ENCODE assay signal across 24 mouse cellular contexts in the genomic region with DNA sequence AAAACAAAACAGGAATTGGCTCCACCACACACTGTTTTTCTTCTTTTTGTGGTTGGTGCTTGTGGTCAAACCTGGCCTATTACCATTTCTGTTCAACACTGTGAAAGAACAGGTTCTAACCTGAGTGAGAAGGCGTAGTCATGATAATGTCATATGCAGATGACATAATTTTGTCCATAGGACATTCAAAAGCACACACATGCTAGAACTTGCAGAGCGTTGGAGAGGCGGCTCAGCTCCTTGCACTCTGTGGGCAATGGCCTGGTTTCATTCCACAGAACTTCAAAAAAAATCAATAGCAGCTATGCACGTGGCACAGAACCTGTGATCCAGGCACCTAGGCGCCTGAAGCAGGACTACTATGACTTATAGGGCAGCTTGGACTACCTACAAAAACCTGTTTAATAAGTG. TPM values are rescaled to one million over a fixed set of nuclear protein-coding genes. Genes with fewer than 3 reads are reported as not detected.
A peak's percentile ranks its signal among the peaks of the same experiment; 100 is the strongest.
DNase-seq lines count a peak whose midpoint lies in the region; ATAC-seq lines count a peak whose summit lies in the region.
"Had no signal": no experiment of that assay in that cellular context is flagged by ENCODE, and none has a peak within 500 bp of the region (broad histone marks: within the 10 kb centered on the region; RNA-seq: fewer than 3 reads in every experiment).

No protein-coding gene starts in this region.

- no peak overlapping the region for H3K4me2 ChIP-seq in stomach, embryonic 16.5 days (ENCODE audit: low read depth, low read length)
- H3K4me2 ChIP-seq: forebrain, embryonic 15.5 days; heart, embryonic 15.5 days; limb, embryonic 12.5 days; liver, embryonic 15.5 days; midbrain, embryonic 12.5 days; neural tube, embryonic 13.5 days had no signal

- no peak overlapping the region for H3K9ac ChIP-seq in stomach, embryonic 16.5 days (ENCODE audit: low read length)
- H3K9ac ChIP-seq: forebrain, embryonic 15.5 days; heart, embryonic 15.5 days; limb, embryonic 12.5 days; liver, embryonic 15.5 days; midbrain, embryonic 12.5 days; neural tube, embryonic 13.5 days had no signal

- no peaks in the 10 kb centered on the region for H3K36me3 ChIP-seq in stomach, embryonic 16.5 days (ENCODE audit: control insufficient read depth, insufficient read depth, low read length)
- H3K36me3 ChIP-seq in hindbrain, embryonic 10.5 days: no peaks in the 10 kb centered on the region
- H3K36me3 ChIP-seq: forebrain, embryonic 15.5 days; heart, embryonic 15.5 days; limb, embryonic 12.5 days; liver, embryonic 15.5 days; midbrain, embryonic 12.5 days; neural tube, embryonic 13.5 days had no signal

- H3K27ac ChIP-seq in stomach, embryonic 16.5 days (ENCODE audit: low read length): peak overlapping the region; percentile 48
- no peak overlapping the region for H3K27ac ChIP-seq in hindbrain, embryonic 10.5 days
- H3K27ac ChIP-seq: forebrain, embryonic 15.5 days; heart, embryonic 15.5 days; hindbrain, postnatal 0 days; limb, embryonic 12.5 days; liver, embryonic 15.5 days; midbrain, embryonic 12.5 days; neural tube, embryonic 13.5 days had no signal

- no peaks in the 10 kb centered on the region for H3K27me3 ChIP-seq in stomach, embryonic 16.5 days (ENCODE audit: control insufficient read depth, insufficient read depth, low read length)
- H3K27me3 ChIP-seq in hindbrain, embryonic 10.5 days (ENCODE audit: insufficient read depth, poor library complexity, severe bottlenecking): no peaks in the 10 kb centered on the region
- H3K27me3 ChIP-seq: CH12.LX; forebrain, embryonic 15.5 days; heart, embryonic 15.5 days; limb, embryonic 12.5 days; liver, embryonic 15.5 days; midbrain, embryonic 12.5 days; neural tube, embryonic 13.5 days had no signal

- peak; percentile 11 to 50 for DNase-seq in urinary bladder, adult 18-20 months (ENCODE audit: low spot score in 2 of 2)
- DNase-seq in urinary bladder, postnatal 4 days (ENCODE audit: low spot score in 2 of 2): no peak
- DNase-seq in CD8-positive naive resting alpha-beta T cell, adult 2 months (ENCODE audit: low read depth in 2 of 2, low spot score in 2 of 2): peak; percentile 19 to 68
- no peak for DNase-seq in B cell, adult 2 months
- no peak for DNase-seq in right cerebral cortex, postnatal 10 days (ENCODE audit: low spot score in 2 of 2)
- DNase-seq in hindbrain, embryonic 10.5 days (ENCODE audit: low spot score): no peak
- DNase-seq: cerebellum, adult 18-20 months; gastrocnemius, postnatal 25 days; heart, postnatal 4 days; kidney, postnatal 25 days; right cerebral cortex, postnatal 14 days; thymus, postnatal 25 days had no signal

- no peaks in the 10 kb centered on the region for H3K4me1 ChIP-seq in stomach, embryonic 16.5 days (ENCODE audit: control insufficient read depth, insufficient read depth, low read length)
- H3K4me1 ChIP-seq in hindbrain, embryonic 10.5 days (replicated peaks): 0 out of 2 replicates have a peak, but pooled peaks cover 5% of the 10 kb centered on the region
- H3K4me1 ChIP-seq: forebrain, embryonic 15.5 days; limb, embryonic 12.5 days; midbrain, embryonic 12.5 days; neural tube, embryonic 13.5 days had no signal

- H3K9me3 ChIP-seq in stomach, embryonic 16.5 days (replicated peaks; ENCODE audit: control insufficient read depth, low read length): no peaks in the 10 kb centered on the region
- no peaks in the 10 kb centered on the region for H3K9me3 ChIP-seq in hindbrain, embryonic 10.5 days
- H3K9me3 ChIP-seq: forebrain, embryonic 15.5 days; heart, embryonic 15.5 days; limb, embryonic 12.5 days; liver, embryonic 15.5 days; midbrain, embryonic 12.5 days; neural tube, embryonic 13.5 days had no signal

- no peak overlapping the region for H3K4me3 ChIP-seq in stomach, embryonic 16.5 days (replicated peaks; ENCODE audit: low read length)
- H3K4me3 ChIP-seq in hindbrain, embryonic 10.5 days: no peak overlapping the region
- H3K4me3 ChIP-seq: erythroblast, embryonic 14.5 days; forebrain, embryonic 15.5 days; heart, embryonic 15.5 days; limb, embryonic 12.5 days; liver, embryonic 15.5 days; midbrain, embryonic 12.5 days; neural tube, embryonic 13.5 days had no signal

- 71% methylated on average over 5 of the region's 5 CpGs for WGBS in stomach, embryonic 16.5 days
- 89% methylated on average over 5 of the region's 5 CpGs for WGBS in hindbrain, embryonic 10.5 days

- peak; percentile 80 for ATAC-seq in inflammation-experienced regulatory T-cells, adult 6 months
- ATAC-seq in stomach, embryonic 16.5 days (ENCODE audit: insufficient read depth, low FRiP score): peak; percentile 57; the same call in 1 of the 2 replicates
- ATAC-seq: forebrain, embryonic 15.5 days; hindbrain, postnatal 0 days; lung, postnatal 0 days had no signal

RNA-seq across cellular contexts. Expression of gene Idh3a, which starts 26.7 kb away (rescaled TPM):
- polyA plus RNA-seq in inflammation-experienced regulatory T-cells, adult 6 months (2017; shearing (Covaris generic)): 100 to 1,000 TPM; 110 to 244 (median 135) TPM
- 112 and 146 TPM in 2 replicates for polyA plus RNA-seq in stomach, embryonic 16.5 days (2015; fragmentation: Nextera tagmentation; extraction: Ambion mirVana)
- 108 and 117 TPM in 2 replicates for polyA plus RNA-seq in hindbrain, embryonic 10.5 days (2016; fragmentation: Nextera tagmentation; extraction: Ambion mirVana)

RNA-seq across cellular contexts. Expression of gene Acsbg1, which starts 48.9 kb away (rescaled TPM):
- polyA plus RNA-seq in inflammation-experienced regulatory T-cells, adult 6 months (2017; shearing (Covaris generic)): 10 to 100 TPM; 59.4 to 69.2 (median 67.4) TPM
- polyA plus RNA-seq in stomach, embryonic 16.5 days (2015; fragmentation: Nextera tagmentation; extraction: Ambion mirVana): 11.4 and 20.9 TPM in 2 replicates
- polyA plus RNA-seq in hindbrain, embryonic 10.5 days (2016; fragmentation: Nextera tagmentation; extraction: Ambion mirVana): 7.2 and 8.7 TPM in 2 replicates
- polyA plus RNA-seq: erythroblast, embryonic 14.5 days; heart, embryonic 15.5 days had no signal

RNA-seq across cellular contexts. Expression of gene Cib2, which starts 52.8 kb away (rescaled TPM):
- 1 to 10 TPM in 1 of 3 experiments, under 1 TPM in 2; 0.55 to 4.9 (median 0.96) TPM for polyA plus RNA-seq in inflammation-experienced regulatory T-cells, adult 6 months (2017; shearing (Covaris generic))
- polyA plus RNA-seq in stomach, embryonic 16.5 days (2015; fragmentation: Nextera tagmentation; extraction: Ambion mirVana): 7.5 and 8.5 TPM in 2 replicates
- 13.4 and 17.2 TPM in 2 replicates for polyA plus RNA-seq in hindbrain, embryonic 10.5 days (2016; fragmentation: Nextera tagmentation; extraction: Ambion mirVana)

Comparison
In these comparisons a context has a peak if more than half of its experiments do, and no peak if none do; other contexts are left out.
1. DNase-seq: peak in urinary bladder, adult 18-20 months (2 of 2) and CD8-positive naive resting alpha-beta T cell, adult 2 months (2 of 2); none in urinary bladder, postnatal 4 days (0 of 2), B cell, adult 2 months (0 of 2), right cerebral cortex, postnatal 10 days (0 of 2) and hindbrain, embryonic 10.5 days (single experiment).